Mouse (Mus musculus): ENCODE measurements around the gene Trpv4.

The Trpv4 gene

DNA sequence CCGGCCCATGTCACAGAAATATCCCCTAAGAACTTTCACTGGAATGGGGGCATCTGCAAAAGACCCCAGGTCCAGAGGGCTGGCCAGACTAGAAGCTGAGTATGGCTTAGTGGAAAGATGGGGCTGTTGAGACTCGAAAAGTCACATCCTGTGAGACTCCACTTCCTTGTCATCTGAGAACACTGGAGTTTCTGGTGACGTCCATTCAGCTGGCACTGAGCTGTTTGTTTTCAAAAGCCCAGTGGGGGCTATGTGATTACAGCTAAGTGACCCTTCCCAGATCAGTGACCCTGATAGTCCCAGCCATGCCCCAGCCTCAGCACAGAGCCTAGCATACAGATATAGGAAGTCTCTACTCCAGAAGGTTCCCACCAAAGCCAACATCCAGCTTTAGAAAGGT is 6.8 kb downstream of the Trpv4 start:
- no peaks in the 10 kb centered on the region for H3K27me3 ChIP-seq (ENCODE audit: control insufficient read depth, insufficient read depth, low read length, poor library complexity, severe bottlenecking)
- DNase-seq (ENCODE audit: low read depth, low spot score), result peak; percentile 20

DNA sequence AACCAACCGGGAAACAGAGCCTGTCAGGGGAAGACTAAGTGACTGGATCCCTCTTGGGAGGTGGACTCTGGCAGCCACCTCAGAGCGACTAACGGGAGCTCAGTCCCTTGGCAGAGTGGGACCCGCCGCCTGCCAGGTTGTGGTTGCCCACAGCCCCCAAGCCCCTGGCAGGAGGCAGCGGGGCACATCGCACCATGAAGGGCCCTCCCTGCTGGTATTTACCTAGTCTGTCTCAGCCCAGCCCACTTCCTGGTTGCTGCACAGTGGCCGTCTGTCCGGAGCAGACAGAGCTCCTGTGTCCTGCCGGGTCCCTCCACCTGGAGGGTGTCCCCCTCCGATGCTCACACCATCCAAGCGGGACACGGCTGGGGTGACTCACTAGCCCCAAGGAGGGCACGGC is 7.2 kb downstream of the Trpv4 start:
- H3K27me3 ChIP-seq (ENCODE audit: control insufficient read depth, insufficient read depth, low read length, poor library complexity, severe bottlenecking), result no peaks in the 10 kb centered on the region
- peak; percentile 17 for DNase-seq (ENCODE audit: low read depth, low spot score)
- H3K36me3 ChIP-seq (ENCODE audit: control insufficient read depth, insufficient read depth, low read length, poor library complexity, severe bottlenecking), result no peaks in the 10 kb centered on the region

More for the DNA sequence above, 6.8 kb downstream of the Trpv4 start:
- no peaks in the 10 kb centered on the region for H3K36me3 ChIP-seq (ENCODE audit: control insufficient read depth, insufficient read depth, low read length, poor library complexity, severe bottlenecking)

DNA sequence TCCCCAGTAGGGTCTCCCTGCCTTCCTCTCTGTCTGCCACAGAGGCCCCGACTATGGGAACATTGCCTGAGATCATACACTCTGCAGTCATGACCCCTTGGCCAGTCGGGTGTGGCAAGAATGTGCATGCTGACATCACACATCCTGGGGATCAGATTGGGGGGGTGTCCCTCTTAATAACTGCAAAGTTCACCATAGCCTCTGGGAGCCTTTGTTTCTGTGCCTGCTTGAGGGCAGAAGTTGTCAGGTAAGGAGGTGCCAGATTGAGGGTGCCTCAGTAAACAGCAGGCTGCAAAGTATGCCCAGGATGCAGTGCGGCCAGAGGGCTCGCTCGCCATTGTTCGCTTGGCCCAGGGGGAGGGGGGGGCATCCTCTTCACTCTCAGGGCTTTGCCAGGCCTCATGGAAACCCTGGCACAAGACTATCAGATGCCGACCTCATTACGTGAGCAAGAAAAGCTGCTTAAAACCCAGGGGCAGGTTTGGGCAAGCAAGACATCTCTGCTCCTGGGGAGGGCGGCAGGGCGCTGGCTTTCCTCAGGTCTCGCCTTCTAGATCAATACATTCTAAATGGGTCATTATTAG is 9.4 kb downstream of the Trpv4 start:
- DNase-seq (ENCODE audit: low read depth, low spot score), result no peak
- Histone ChIP-seq H3K27me3 (ENCODE audit: control insufficient read depth, insufficient read depth, low read length, poor library complexity, severe bottlenecking) (no peaks in the 10 kb centered on the region), H3K36me3 (ENCODE audit: control insufficient read depth, insufficient read depth, low read length, poor library complexity, severe bottlenecking) (no peaks in the 10 kb centered on the region)

- no peaks in the 10 kb centered on the region for H3K27me3 ChIP-seq (ENCODE audit: control insufficient read depth, insufficient read depth, low read length, poor library complexity, severe bottlenecking)
- H3K36me3 ChIP-seq (ENCODE audit: control insufficient read depth, insufficient read depth, low read length, poor library complexity, severe bottlenecking), result no peaks in the 10 kb centered on the region
- no peak for DNase-seq (ENCODE audit: low read depth, low spot score)
Measured at GRCm38 (mm10) chr5:114647211-114647974, 10.8 kb downstream of the Trpv4 start.

DNA sequence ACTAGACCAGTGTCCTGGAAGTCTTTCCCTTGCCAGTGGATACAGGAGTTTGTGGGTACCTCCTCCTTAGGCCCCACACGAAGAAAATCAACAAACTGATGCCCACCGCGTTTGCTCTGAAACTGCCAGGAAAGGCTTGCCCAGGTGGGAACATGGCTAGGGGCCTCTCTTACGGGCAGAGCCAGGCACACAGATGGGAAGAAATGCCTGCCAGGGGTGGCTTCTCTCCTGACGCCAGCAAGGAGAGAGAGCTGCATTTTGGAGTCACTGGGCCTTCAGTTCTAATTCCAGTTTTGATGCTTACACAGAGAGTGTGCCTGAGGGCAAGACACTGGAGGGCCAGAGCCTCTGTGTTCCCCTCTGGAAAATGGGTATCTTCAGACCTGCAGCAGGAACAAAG is 12.3 kb downstream of the Trpv4 start:
- Histone ChIP-seq H3K27me3 (ENCODE audit: control insufficient read depth, insufficient read depth, low read length, poor library complexity, severe bottlenecking) (no peaks in the 10 kb centered on the region), H3K36me3 (ENCODE audit: control insufficient read depth, insufficient read depth, low read length, poor library complexity, severe bottlenecking) (no peaks in the 10 kb centered on the region)
- DNase-seq (ENCODE audit: low read depth, low spot score), result no peak

DNA sequence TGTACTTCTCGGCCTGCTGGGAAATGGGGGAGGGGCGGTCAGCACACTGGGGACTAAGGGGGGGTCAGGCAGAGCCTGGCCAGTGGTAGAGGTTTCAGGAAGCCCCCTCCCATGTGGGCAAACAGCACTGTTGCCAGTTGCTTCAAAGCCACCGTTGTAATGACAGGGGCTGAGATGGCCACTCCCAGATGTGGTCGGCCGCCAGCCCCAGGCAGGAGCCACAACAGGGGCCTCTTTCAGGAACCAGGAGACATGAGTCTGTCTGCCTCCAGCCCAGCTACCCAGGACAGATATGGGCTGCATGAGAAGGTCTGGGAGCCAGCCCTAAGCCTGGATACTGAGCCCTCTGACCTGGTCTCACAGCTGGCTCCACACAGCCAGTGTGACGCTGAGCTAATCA is 13.3 kb downstream of the Trpv4 start:
- DNase-seq (ENCODE audit: low read depth, low spot score), result no peak
- no peaks in the 10 kb centered on the region for H3K36me3 ChIP-seq (ENCODE audit: control insufficient read depth, insufficient read depth, low read length, poor library complexity, severe bottlenecking)
- H3K27me3 ChIP-seq (ENCODE audit: control insufficient read depth, insufficient read depth, low read length, poor library complexity, severe bottlenecking), result no peaks in the 10 kb centered on the region

GRCm38 (mm10) chr5:114640809-114641208 is 17.4 kb downstream of the Trpv4 start:
- Histone ChIP-seq H3K36me3 (ENCODE audit: control insufficient read depth, insufficient read depth, low read length, poor library complexity, severe bottlenecking) (no peaks in the 10 kb centered on the region), H3K27me3 (ENCODE audit: control insufficient read depth, insufficient read depth, low read length, poor library complexity, severe bottlenecking) (no peaks in the 10 kb centered on the region)
- DNase-seq (ENCODE audit: low read depth, low spot score), result no peak

GRCm38 (mm10) chr5:114639645-114639957 is 18.6 kb downstream of the Trpv4 start:
- H3K36me3 ChIP-seq (ENCODE audit: control insufficient read depth, insufficient read depth, low read length, poor library complexity, severe bottlenecking), result no peaks in the 10 kb centered on the region
- DNase-seq (ENCODE audit: low read depth, low spot score), result no peak
- no peaks in the 10 kb centered on the region for H3K27me3 ChIP-seq (ENCODE audit: control insufficient read depth, insufficient read depth, low read length, poor library complexity, severe bottlenecking)

- Histone ChIP-seq H3K36me3 (ENCODE audit: control insufficient read depth, insufficient read depth, low read length, poor library complexity, severe bottlenecking) (no peaks in the 10 kb centered on the region), H3K27me3 (ENCODE audit: control insufficient read depth, insufficient read depth, low read length, poor library complexity, severe bottlenecking) (no peaks in the 10 kb centered on the region)
- DNase-seq (ENCODE audit: low read depth, low spot score), result peak; percentile 91
Measured at GRCm38 (mm10) chr5:114638769-114639644, 19.2 kb downstream of the Trpv4 start.

DNA sequence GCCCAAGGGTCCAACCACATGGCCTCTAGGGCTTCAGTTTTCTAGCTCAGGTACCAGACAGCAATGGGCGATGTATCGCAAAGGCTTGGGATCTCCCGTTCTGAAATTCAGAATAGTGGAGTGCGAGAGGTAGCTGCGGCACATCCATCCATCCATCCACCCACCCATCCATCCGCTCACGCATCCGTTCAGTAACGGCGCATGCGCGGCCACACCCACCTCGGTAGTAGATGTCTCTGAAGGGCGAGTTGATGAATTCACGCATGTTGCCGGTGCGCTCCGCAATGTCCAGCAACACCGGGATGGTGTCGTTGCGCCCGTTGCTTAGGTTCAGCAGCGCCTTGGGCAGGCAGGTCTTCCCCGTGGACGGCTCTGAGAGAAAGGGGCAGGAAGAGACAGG is 22.1 kb downstream of the Trpv4 start:
- Histone ChIP-seq H3K36me3 (ENCODE audit: control insufficient read depth, insufficient read depth, low read length, poor library complexity, severe bottlenecking) (no peaks in the 10 kb centered on the region), H3K27me3 (ENCODE audit: control insufficient read depth, insufficient read depth, low read length, poor library complexity, severe bottlenecking) (no peaks in the 10 kb centered on the region)
- DNase-seq (ENCODE audit: low read depth, low spot score), result no peak

GRCm38 (mm10) chr5:114631336-114631735 is 26.9 kb downstream of the Trpv4 start:
- peak; percentile 66 for DNase-seq (ENCODE audit: low read depth, low spot score)
- no peaks in the 10 kb centered on the region for H3K27me3 ChIP-seq (ENCODE audit: control insufficient read depth, insufficient read depth, low read length, poor library complexity, severe bottlenecking)
- H3K36me3 ChIP-seq (ENCODE audit: control insufficient read depth, insufficient read depth, low read length, poor library complexity, severe bottlenecking), result no peaks in the 10 kb centered on the region

DNA sequence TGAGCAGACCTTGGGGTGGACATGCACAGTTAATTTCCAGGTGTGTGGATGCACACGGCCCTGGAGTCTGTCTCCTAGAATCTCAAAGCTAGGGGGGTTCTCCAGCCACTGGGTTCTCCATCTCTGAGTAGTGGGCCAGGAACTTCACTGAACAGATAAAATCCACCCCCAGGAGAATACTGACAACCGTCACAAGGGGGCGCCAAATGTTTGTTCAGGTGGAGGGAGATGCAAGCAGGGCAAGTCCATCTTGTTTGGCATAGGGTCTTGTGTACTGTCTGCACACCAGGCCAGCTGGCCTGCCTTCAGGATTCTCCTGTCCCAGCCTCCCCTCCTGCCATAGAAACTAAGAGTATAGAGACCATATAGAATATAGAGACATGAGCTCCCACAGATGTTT is 32.6 kb downstream of the Trpv4 start:
- Histone ChIP-seq H3K36me3 (ENCODE audit: control insufficient read depth, insufficient read depth, low read length, poor library complexity, severe bottlenecking) (no peaks in the 10 kb centered on the region), H3K27me3 (ENCODE audit: control insufficient read depth, insufficient read depth, low read length, poor library complexity, severe bottlenecking) (no peaks in the 10 kb centered on the region)
- DNase-seq (ENCODE audit: low read depth, low spot score), result peak; percentile 78

DNA sequence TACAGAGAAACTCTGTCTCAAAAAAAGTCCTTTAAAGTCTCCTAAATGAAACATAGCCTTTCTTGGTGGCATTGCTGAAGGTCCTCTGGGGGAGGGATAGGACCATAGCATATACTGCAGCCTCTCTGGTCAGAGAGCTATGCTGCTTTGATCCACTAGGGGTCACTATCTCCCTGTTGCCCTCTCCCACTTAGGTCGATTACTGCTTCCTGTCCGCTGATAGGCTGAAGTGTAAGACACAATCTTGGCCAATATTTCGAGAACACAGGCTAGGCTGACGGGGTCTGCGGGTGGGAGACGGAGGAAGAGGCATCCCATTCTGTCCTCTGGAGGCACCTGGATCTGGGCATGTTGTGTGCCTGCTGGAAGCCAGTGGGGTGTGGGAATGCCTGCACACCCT is 37.9 kb downstream of the Trpv4 start:
- DNase-seq (ENCODE audit: low read depth, low spot score), result peak; percentile 80
- no peaks in the 10 kb centered on the region for H3K27me3 ChIP-seq (ENCODE audit: control insufficient read depth, insufficient read depth, low read length, poor library complexity, severe bottlenecking)

DNA sequence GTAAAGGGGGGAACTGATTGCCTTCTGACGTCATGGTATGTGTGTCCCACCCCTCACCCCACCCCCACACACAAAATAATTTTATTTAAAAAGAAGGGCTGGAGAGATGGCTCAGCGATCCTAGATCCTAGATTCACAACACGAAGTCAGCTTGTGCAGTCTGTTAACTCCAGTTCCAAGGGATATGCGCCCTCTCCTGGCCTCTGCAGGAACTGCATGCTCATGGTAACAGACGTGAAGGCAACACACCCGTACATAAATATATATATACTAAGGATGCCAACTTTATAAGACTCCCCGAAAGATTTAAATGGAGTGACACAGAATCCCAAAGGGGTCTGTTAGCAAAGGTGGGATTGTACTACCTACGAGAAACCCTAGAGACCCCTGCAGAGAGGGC is 39.4 kb downstream of the Trpv4 start:
- no peaks in the 10 kb centered on the region for H3K36me3 ChIP-seq (ENCODE audit: control insufficient read depth, insufficient read depth, low read length, poor library complexity, severe bottlenecking)
- peak; percentile 87 for DNase-seq (ENCODE audit: low read depth, low spot score)
- H3K27me3 ChIP-seq (ENCODE audit: control insufficient read depth, insufficient read depth, low read length, poor library complexity, severe bottlenecking), result no peaks in the 10 kb centered on the region

More for the DNA sequence above, 37.9 kb downstream of the Trpv4 start:
- no peaks in the 10 kb centered on the region for H3K36me3 ChIP-seq (ENCODE audit: control insufficient read depth, insufficient read depth, low read length, poor library complexity, severe bottlenecking)

DNA sequence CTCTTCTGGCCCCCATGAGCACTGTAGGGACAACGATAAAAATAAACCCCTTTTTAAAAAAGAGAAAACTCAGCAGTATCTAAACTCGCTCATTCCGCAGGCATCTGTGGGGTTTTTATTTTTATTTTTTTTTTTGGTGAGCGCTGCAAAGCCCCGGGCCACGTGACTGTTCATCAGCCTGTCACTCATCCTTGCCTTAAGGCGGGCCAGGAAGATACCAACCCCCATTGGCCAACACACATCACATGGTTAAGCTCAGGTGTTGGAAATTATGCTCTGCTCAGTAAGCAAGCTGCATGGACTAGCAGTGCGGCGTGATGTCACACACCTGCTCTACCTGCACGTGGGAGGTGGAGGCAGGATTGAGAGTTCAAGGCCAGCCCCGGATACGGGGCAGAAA is 40.4 kb downstream of the Trpv4 start:
- H3K36me3 ChIP-seq (ENCODE audit: control insufficient read depth, insufficient read depth, low read length, poor library complexity, severe bottlenecking), result no peaks in the 10 kb centered on the region
- H3K27me3 ChIP-seq (ENCODE audit: control insufficient read depth, insufficient read depth, low read length, poor library complexity, severe bottlenecking), result no peaks in the 10 kb centered on the region
- no peak for DNase-seq (ENCODE audit: low read depth, low spot score)
